Mouse (Mus musculus) right cerebral cortex, postnatal 36 days (tissue): ENCODE data around the gene Tmem270.
"Not testable (repeated sequence)": the region's sequence is repeated elsewhere in the genome, so short reads cannot be mapped to it uniquely, and the experiment has no call there.

Source experiments
- DNase-seq, 2 experiments: peaks; one replicate each; pipeline ENCODE4 v3.0.0; 2022; ENCODE audit warnings: low spot score in 2 of 2, mixed read lengths in 1 of 2

The Tmem270 gene

DNA sequence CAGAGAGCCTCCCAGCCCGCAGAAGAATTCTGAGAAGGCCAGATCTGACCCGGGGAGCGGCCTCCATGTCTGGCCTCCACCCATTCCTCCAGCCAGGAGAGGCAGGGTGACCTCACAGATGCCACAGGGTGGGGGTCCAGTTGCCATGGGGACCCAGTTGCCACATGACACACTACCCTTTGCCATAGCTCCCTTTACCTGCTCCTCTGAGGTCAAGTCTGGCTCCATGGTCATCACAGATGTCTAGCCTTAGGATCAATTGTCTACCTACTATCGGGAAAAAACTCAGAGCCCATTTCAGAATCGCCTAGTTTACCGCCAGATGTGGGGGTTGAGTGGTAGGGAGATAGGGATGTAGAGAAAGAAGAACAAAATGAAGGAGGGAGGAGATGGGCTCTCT is at the start of gene Tmem270:
Tmem270 (minus strand) TSS at position 101 of the 400 bp plus-strand sequence.
- no peak for DNase-seq

DNA sequence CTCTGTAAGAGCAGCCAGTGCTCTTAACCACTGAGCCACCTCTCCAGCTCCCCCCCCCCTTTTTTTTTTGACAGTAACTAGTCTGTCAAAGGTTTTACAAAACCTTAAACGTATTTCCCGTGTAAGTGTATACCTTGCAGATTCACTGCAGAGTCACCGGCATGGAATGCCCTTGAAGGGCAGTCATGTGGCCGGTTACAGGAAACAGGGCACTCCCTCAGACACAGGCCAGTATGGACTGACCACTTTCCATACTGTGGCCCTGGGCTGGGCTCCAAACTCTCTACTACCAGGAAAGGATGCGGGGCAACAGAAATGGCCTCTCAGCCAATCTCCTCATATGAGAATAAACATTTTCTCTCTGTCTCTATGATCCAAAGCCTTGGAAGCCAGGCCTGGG is 49.0 kb upstream of the Tmem270 start:
- DNase-seq = no peak

DNA sequence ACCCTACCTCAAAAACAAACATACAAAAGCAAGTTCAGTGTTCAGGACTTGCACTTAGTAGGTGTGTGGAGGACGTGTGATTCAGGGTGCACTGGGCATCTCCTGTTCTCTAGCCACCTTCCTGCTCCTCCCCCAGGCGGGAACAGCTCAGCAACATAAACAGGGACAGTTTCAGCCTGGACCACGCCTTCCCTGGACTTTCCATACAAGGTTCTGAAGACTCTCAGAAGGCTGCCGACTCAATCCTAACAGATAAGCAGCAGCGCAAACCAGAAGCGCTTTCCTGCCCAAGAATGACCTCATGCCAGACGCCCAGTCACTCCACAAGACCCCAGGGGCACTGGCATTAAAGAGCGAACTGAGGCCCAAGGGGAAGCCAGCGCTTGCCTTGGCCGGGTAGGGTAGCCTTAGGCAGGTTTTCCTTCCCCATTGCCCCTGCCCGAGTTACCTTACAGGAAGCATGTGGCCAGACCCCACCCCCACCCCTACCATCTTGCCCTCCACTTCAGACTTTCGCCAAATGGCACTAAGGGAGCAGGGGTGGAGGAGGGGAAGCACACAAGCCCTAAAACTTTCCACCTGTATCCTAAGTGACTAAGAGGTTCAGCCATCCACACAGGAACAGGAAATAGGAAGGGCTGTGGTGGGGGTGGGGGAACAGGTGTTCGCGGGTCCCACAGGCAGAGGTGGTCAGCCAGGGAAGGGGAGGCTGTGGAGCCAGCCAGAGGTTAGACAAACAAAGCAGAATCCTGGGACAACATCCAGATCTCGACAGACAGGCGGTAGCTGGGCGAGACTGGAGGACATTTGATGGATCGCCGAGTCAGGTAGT is 44.7 kb upstream of the Tmem270 start:
- DNase-seq = no peak

DNA sequence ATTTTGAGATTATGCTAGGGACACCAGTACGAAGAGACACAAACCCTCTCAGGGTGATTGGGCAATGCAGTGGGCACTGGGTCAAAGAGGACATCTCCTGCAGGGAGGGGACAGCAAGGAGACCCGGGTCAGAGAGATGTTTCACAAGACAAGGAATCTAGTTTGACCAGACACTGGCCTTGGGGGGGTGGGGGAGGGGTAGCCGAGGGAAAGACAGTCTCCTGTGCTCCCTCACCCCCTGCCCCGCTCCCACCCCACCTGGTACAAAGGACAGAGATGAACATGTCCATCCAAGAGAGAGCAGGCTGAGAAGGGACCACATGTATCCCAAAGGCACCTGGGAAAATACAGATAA is 41.5 kb upstream of the Tmem270 start:
- DNase-seq = no peak

DNA sequence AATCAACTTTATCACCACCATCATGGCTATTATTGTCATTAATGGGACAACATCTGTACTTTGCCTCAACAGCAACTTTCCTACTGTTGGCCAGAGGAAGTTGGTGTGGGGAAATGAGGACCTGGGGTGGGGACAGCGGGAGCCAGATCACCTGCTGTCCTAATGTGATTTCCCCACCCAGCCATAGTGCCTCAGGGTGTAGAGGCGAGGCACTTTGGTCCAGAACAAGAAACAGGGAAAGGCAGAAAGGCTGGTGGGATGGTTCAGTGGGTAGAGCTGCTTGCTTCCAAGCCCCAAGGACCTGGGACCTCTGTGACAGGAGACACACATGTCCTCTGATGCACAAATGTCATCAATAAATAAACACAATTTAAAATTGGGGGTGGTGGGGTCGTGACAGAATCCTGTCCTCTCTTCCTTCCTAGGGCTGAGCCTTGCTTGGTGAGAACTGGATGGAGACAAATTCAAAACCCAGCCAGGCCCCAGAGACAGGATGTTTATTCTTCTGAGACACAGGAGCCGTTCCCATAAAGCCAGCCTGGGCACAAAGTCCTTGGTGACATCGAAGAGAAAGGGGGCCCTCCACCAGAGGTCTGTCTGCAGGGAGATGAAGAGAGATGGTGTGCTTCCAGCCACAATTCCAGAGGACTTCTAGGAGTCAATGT is 41.0 kb upstream of the Tmem270 start:
- DNase-seq = no peak

DNA sequence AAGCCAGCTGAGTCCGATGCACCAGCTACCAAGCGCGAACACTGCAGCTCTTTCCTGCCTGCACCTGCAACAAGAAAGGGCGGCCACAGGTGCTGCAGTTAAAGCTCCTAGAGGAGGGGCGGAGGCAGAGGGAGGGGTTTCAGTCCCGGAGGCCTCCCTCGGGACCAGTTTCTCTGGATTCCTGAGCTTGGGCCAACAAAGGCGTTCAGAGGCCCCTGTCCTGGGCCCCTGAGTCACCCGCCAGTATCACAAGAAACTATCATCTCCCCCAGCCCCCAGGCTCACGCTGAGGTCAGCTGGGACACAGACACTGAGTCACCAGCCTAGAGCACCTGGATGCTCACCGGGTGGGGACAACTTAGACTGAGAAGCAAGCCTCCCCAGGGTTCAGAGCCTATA is 40.3 kb upstream of the Tmem270 start, which contains the start of gene Cldn4:
Cldn4 (minus strand) TSS at position 78 of the 399 bp plus-strand sequence.
- DNase-seq = no peak

DNA sequence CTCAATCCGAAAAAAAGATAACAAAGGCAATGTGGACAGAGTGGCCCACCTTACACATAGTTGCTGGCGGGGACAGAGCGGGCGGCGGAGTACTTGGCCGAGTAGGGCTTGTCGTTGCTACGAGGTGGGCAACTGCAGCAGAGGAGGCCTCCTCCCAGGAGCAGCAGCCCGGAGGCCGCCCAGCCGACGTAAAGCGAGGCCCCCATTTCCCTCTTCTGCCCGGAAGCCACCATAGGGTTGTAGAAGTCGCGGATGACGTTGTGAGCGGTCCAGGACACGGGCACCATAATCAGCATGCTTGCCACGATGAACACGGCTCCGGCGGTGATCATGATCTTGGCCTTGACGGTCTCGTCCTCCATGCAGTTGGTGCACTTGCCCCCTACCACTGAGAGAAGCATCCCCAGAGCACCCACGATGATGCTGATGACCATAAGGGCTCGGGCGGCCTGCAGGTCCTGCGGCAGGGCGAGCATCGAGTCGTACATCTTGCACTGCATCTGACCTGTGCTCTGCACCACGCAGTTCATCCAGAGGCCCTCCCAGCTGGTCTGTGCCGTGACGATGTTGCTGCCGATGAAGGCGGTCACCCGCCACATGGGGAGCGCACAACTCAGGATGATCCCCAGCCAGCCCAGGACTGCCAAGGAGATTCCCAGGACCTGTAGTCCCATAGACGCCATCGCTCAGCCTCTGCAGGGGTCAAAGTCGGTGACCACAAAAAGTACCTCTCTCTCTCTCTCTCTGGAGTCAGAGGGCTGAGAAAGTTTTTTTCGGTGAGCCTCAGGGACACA is 39.7 kb upstream of the Tmem270 start:
- no peak for DNase-seq

DNA sequence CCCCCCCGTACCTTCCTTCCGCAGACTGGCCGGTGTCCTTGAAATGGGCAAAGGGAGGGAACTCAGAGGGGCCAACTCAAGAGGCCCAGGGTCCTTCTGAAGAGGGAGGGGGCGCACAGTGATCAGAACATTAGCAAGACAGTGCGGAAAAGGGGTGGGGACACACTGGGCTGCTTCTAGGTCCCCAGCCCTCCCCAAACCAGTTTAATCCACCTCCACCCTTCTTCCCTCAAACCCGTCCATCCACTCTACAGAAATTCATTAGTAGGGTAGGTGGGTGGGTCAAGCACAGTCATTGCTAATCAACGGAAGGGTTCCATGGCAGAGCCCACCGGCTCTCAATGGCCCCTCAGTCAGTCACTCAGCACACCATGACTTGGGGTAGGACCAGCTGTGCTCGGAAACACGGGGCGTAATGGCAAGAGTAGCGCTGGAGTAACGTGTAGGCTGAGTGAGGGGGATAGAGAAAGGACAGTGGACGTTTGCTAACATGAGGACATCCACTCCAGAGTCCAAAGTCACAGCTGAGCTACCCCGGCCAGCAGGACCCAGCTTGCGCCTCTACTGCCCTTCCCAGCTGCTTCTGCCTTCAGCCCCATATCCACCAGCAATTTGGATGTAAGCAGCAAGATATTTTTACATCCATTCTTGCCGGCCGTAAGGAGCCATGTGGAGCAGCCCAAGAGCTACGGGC is 38.9 kb upstream of the Tmem270 start:
- no peak for DNase-seq

DNA sequence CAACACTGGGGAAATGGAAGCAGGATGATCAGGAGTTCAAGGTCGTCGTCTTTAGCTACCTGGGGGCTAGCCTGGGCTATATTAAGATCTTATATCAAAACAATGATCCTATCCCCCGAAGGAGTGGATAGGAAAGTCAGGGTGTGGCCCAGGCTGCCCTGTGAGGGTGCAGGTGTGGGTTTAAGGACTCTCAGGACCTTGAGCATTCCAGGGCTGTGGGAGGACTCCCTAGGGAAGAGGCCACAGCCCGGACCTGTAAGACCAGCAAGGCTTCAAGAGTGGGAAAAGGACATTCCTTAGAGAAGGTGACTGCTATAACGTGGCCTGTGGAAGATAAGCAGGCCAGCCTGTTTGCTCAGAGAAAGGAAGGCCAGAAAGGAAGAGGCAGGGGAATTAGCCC is 37.6 kb upstream of the Tmem270 start:
- DNase-seq = no peak

DNA sequence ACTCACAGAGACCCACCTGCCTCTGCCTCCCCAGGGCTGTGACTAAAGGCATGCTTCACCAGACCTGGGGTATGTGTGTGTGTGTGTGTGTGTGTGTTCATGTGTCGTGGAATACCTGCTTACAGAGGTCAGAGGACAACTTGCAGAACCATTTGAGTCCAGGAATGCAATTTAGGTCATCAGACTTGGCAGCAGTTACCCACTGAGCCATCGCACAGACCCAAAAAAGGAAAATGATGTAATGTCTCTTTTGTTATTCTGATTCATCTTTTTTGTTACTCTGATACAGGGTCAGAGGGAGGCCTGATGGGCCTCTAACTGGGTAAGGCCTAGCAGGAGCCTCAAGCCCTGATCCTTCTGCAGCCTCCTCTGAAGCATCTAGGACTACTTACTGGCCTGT is 36.2 kb upstream of the Tmem270 start:
- no peak for DNase-seq

DNA sequence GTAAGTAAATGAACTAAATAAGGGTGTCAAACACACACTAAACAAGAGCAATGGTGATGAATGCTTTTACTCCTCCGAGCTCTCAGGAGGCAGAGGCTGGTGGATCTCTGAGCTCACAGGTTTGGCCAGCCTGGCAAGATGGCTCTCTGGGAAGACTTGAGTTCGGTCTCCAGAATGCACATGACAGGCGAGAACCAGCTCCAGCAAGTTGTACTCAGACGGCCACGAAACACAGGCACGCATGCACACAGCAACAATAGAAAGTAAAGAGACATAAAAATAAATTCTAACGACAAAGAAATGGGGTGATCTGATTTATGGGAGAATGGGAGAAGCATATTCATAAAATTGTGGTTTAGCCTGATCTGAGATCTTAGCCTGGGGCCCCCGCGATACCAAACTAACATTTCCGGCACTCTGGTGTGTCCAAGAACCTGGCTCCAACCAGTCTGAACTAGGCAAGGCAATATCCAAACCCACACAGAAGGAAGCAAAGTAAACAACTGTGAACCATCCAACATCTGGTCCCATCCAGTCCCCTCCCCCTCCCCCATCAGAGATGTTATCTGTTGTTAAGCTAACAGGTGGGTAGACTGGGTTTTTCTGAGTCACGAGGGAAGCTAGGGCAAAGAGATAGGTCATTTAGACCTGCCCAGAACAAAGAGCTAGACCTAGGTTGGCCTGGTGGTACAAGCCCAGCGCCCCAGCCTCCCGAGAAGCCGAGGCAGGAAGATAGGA is 35.1 kb upstream of the Tmem270 start:
- DNase-seq = no peak

DNA sequence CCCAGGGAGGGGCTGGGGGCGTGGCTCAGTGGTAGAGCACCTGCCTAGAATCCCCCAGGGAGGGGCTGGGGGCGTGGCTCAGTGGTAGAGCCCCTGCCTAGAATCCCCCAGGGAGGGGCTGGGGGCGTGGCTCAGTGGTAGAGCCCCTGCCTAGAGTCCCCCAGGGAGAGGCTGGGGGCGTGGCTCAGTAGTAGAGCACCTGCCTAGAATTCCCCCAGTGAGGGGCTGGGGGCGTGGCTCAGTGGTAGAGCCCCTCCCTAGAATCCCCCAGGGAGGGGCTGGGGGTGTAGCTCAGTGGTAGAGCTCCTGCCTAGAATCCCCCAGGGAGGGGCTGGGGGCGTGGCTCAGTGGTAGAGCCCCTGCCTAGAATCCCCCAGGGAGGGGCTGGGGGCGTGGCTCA is 33.0 kb upstream of the Tmem270 start:
- not testable (repeated sequence) for DNase-seq

DNA sequence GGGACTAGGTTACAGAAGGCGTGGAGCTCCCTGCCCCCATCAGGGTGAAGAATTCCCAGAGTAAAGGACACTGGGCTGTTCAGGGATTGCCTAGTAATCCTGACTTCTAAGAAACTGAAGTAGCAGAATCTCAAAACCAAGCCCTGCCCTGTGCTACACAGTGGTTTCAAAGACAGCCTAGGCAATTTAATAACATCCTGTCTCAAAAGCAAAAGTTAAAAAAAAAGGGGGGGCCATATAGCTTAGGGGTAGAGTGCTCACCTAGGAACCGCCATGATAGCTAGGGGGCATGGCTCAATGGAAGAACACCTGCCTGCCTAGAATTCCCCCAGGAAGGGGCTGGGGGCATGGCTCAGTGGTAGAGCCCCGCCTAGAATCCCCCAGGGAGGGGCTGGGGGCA is 32.5 kb upstream of the Tmem270 start:
- no peak for DNase-seq

DNA sequence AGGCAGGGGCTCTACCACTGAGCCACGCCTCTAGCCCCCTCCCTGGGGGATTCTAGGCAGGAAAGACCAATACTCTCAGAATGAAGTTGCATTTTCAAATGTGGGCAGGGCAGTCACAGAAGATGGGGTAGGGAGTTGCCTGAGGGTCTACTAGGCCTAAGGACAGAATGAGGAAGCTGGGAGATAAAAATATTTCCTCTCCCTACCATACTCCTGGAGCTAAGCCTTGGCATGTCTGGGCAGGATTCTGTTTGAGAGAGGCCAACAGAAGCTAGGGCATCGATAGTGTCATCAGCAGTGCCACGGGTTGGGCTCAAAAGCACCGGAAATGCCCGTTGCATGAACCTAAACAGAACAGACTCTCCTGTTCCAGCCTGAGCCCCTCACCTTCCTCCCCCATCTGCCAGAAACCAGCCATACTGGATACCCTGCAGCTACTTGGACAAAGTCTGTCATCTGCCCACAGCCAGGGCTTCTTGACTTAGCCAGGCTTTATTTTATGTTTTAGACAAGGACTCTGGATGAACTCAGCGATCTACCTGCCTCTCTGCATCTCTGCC is 30.2 kb upstream of the Tmem270 start:
- no peak for DNase-seq

DNA sequence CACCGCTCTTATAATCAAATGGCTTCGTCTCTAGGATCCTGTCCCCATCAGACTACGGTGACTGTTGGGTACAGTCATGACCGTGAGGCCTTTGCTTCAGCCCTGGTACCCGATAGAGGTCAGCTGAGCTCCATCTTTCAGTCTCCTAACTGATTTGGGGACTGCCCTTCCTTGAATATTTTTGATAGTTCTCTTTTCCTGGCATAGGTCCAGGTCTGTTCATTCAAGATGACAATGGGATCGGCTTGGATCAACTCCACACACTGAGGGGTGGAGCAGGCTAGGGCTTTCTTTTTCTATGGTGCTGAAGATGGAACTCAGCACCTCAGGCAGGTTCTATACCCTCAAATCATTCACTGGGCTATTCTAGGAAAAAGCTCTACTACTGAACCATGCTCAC is 29.5 kb upstream of the Tmem270 start:
- DNase-seq = no peak

DNA sequence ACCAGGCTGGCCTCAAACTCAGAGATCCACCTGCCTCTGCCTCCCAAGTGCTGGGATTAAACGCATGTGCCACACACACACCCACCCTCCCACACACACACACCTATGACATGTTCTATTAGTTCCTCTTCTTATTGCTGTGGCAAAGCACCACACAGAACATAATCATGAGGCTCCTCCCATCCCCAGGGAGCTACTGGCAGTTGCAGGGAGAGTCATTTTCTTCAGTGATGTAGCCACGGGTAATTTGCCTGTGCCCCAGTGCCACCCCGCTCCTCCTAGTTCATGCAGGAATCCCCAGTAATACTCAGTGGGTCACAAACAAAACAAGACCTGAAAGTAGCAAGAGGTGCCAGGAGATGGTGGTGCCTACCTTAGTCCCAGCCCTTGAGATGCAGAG is 28.1 kb upstream of the Tmem270 start:
- DNase-seq = no peak

DNA sequence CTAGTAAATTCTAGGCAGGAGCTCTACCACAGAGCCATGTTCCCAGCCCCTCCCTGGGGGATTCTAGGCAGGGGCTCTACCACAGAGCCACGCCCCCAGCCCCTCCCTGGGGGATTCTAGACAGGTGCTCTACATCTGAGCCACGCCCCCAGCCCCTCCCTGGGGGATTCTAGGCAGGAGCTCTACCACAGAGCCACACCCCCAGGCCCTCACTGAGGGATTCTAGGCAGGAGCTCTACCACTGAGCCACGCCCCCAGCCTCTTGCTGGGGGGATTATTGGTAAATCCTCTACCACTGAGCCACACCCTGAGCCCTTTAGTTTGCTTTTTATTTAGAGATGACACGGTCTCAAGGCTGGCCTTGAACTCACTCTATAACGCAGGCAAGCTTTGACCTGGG is 27.2 kb upstream of the Tmem270 start:
- not testable (repeated sequence) for DNase-seq

DNA sequence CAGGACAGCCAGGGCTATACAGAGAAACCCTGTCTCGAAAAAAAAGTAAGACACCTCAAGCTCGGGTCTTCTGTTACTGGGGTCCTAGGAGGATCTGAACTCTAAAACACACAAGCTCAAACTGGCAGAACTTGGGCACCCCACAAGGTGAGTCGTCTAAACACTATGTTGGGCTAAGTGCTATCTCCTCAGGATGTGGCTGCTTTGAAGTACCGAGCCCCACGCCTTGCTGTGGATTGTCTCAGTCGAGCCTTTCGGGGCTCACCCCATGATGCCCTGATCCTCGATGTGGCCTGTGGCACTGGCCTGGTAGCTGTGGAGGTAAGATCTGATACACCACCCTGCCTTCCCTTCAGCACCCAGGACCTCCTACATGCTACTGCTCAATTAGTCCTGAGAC is 26.7 kb upstream of the Tmem270 start:
- DNase-seq = no peak

DNA sequence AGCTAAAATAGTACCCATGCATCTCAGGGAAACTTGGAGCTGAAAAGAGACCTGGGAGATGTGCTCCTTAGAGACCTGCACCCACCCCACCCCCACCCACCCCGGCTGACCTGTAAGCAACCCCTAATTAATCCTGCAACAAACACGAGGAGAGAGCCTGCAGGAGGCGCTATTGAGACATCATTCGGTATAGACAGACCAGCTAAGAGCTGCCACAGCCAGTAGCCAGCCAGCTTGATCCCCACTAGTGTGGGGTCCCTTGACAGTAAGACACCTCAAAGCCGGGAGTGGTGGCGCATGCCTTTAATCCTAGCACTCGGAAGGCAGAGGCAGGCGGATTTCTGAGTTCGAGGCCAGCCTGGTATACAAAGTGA is 26.4 kb upstream of the Tmem270 start:
- peak; percentile 12 to 14 for DNase-seq

DNA sequence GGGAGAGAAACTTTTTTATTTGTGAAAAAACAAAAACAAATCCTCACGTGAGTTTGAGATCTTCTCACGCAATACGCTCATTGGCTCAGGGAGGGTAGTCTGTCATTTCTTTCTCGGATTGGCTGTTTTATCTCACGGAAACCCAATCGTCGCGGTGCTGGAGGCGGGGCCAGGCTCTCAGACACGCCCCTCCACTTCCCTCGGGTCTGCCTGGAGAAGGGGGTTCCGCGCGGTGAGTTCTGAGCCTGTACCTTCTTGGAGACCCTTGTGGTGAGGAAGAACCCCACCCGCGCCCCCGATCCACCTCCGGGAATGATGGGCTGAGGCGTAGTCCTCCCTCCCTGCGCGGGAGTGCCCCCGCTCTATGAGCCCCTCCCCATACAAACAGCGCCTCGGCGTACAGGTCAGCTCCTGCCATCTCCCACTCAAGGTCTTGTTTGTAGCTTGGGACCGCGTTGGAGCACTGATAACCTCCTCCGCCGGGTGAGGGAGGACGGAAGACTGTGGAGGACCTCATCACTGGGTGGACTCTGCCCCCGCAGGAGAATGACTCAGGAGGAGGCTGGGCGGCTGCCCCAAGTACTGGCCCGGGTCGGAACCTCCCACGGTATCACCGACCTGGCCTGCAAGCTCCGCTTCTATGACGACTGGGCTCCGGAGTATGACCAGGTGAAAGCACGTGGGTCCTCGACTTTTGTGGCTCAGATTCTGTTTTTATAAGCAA is 25.8 kb upstream of the Tmem270 start, which contains the start of gene Mettl27:
Mettl27 (plus strand) TSS at position 190 of the 724 bp plus-strand sequence.
- peak; percentile 73 to 78 for DNase-seq
